Mouse (Mus musculus) embryonic fibroblast, embryonic 13.5 days (primary cell): ENCODE results near the gene Pcgf3. TPM values are rescaled to one million over a fixed set of nuclear protein-coding genes. Genes with fewer than 3 reads are reported as not detected.
"Not testable (repeated sequence)": the region's sequence is repeated elsewhere in the genome, so short reads cannot be mapped to it uniquely, and the experiment has no call there.

ENCODE experiments used
- H3K27ac ChIP-seq: 2 replicates; pipeline ENCODE4 v1.5.1; 2012; ENCODE audit warnings: low read length, control low read depth, inconsistent platforms; ENCODE audit not compliant: insufficient read depth
- H3K4me1 ChIP-seq: 2 replicates; pipeline ENCODE4 v1.6.1; 2011; ENCODE audit warnings: low read length; ENCODE audit not compliant: control insufficient read depth, insufficient read depth
- H3K4me3 ChIP-seq: 2 replicates; pipeline ENCODE4 v1.5.1; 2011; ENCODE audit warnings: mild to moderate bottlenecking, control low read depth, low read length; ENCODE audit not compliant: insufficient read depth
- CTCF ChIP-seq: IDR thresholded peaks from 2 replicates; pipeline ENCODE4 v1.5.1; 2011; ENCODE audit warnings: mild to moderate bottlenecking, control low read depth, low read length, moderate library complexity, borderline replicate concordance; ENCODE audit not compliant: insufficient read depth
- POLR2A ChIP-seq: IDR thresholded peaks from 2 replicates; pipeline ENCODE4 v1.6.1; 2011; ENCODE audit warnings: low read depth, mild to moderate bottlenecking, control low read depth, low read length, moderate library complexity
- polyA plus RNA-seq: library from polyadenylated mRNA; stranded (reverse); fragments of >200 nt; gene quantifications from 2 replicates; pipeline ENCODE4 v1.2.4, GENCODE M21; 2011; ENCODE audit warnings: low read depth; ENCODE audit not compliant: missing spikeins, insufficient read length

Pcgf3 gene
- polyA plus RNA-seq, 1 experiment: 93.4 TPM

- no peak for TF ChIP-seq CTCF
- no peak for TF ChIP-seq POLR2A
- no peak overlapping the region for H3K4me3 ChIP-seq
- H3K27ac ChIP-seq: no peak overlapping the region
- H3K4me1 ChIP-seq: peaks cover 6% of the 10 kb centered on the region
Observed at GRCm38 (mm10) chr5:108466647-108467046, 5.6 kb downstream of the Pcgf3 start.

- no peaks in the 10 kb centered on the region for H3K4me1 ChIP-seq
- H3K4me3 ChIP-seq: no peak overlapping the region
- TF ChIP-seq POLR2A (no peak), CTCF (no peak)
- no peak overlapping the region for H3K27ac ChIP-seq
Observed at GRCm38 (mm10) chr5:108469617-108470016, 8.6 kb downstream of the Pcgf3 start.

DNA sequence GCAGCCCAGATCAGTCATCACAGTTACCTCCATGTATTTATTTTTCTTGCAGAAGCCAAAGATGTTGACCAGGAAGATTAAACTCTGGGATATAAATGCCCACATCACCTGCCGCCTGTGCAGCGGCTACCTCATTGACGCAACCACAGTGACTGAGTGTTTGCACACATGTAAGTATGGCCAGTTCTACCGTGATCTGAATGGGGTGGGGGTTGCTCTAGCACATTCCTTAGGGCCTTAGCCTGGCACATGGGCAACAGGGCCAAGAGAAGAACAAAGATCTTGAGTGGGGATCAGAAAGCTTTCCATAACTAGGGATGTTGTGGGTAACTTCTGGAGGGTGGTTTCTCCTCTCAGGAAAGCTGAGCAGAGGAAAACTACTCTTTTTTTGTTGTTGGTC is 12.7 kb downstream of the Pcgf3 start:
- H3K4me1 ChIP-seq: no peaks in the 10 kb centered on the region
- TF ChIP-seq POLR2A (no peak), CTCF (no peak)
- no peak overlapping the region for H3K27ac ChIP-seq
- no peak overlapping the region for H3K4me3 ChIP-seq

- no peak overlapping the region for H3K27ac ChIP-seq
- no peaks in the 10 kb centered on the region for H3K4me1 ChIP-seq
- H3K4me3 ChIP-seq: no peak overlapping the region
- TF ChIP-seq POLR2A: no peak
- no peak for TF ChIP-seq CTCF
Observed at GRCm38 (mm10) chr5:108475977-108476376, 14.9 kb downstream of the Pcgf3 start.

GRCm38 (mm10) chr5:108483006-108483405 is 22.0 kb downstream of the Pcgf3 start:
- Histone ChIP-seq H3K4me1 (no peaks in the 10 kb centered on the region), H3K27ac (no peak overlapping the region), H3K4me3 (no peak overlapping the region)
- TF ChIP-seq POLR2A (no peak), CTCF (no peak)

DNA sequence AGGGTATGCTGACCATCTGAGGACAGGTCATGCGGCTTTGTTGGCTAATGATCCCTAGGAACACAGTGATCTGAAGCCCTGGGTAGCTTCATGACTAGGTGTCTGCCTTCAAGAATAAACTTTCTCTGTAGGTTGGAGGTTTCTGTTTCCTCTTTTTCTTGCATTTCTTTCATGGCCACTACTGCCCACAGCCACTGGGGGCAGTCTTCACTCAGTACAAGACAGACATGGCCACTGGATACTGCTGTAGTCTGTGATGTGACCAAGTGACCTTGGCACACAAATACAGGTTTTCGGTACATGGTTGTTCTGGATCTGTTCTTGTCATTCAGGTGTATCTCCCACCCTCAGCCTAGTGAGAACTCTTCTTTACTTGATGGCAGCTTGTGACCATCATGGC is 24.2 kb downstream of the Pcgf3 start:
- H3K27ac ChIP-seq: no peak overlapping the region
- no peak overlapping the region for H3K4me3 ChIP-seq
- H3K4me1 ChIP-seq: no peaks in the 10 kb centered on the region
- peak; percentile 29; the same call in 1 of the 2 replicates for TF ChIP-seq CTCF
- TF ChIP-seq POLR2A: no peak

- not testable (repeated sequence) for H3K4me3 ChIP-seq, H3K4me1 ChIP-seq, H3K27ac ChIP-seq
Observed at GRCm38 (mm10) chr5:108486148-108486547, 25.1 kb downstream of the Pcgf3 start.

DNA sequence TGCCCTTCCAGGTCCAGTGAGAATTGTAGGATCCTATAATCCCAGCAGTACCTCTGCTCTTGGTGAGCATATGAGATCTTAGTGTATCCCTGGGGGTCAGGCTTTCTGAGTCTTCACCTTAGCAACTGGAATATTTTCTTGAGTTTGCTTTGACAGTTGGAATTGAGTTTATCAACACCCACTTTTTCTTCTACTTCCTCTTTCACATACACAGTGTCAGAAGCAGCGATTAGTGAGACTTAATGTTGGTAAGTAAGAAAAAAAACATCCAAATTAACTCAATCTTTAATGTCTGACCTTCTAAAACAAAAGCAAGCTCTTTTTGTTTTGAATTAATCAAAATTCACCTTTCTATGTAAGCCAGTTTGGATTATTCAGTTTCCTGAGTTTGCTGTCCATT is 40.5 kb downstream of the Pcgf3 start:
- H3K4me3 ChIP-seq: no peak overlapping the region
- no peaks in the 10 kb centered on the region for H3K4me1 ChIP-seq
- no peak overlapping the region for H3K27ac ChIP-seq
- TF ChIP-seq POLR2A: no peak
- no peak for TF ChIP-seq CTCF

DNA sequence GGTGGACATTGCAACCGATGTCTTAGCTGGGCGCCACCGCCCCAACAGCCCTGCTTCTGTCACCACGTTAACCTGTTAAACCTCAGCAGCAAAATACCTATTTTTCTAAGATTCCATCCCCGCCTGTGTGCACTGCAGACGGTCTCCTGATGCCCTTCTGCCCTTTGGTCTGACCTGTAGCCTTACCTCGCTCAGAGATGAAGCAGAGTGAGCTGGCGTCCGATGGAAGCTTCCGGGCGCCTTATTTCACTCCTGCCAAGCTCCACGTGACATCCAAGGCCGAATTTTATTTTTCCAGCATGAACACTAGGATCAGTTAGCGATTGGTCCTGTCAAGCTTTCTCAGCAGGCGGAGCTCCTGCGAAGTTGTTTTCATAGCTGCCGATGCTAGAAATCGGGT is 41.3 kb downstream of the Pcgf3 start:
- TF ChIP-seq POLR2A (no peak), CTCF (no peak)
- Histone ChIP-seq H3K27ac (no peak overlapping the region), H3K4me1 (no peaks in the 10 kb centered on the region), H3K4me3 (no peak overlapping the region)

- TF ChIP-seq CTCF (no peak), POLR2A (no peak)
Observed at GRCm38 (mm10) chr5:108515581-108516361, 54.7 kb downstream of the Pcgf3 start.

More at GRCm38 (mm10) chr5:108515581-108516361, 54.7 kb downstream of the Pcgf3 start:
- H3K4me3 ChIP-seq: no peak overlapping the region
- H3K27ac ChIP-seq: no peak overlapping the region
- no peaks in the 10 kb centered on the region for H3K4me1 ChIP-seq
